Mouse (Mus musculus) monocyte, adult 5-6 weeks (primary cell): ENCODE measurements around the gene Eif4a2. TPM values are rescaled to one million over a fixed set of nuclear protein-coding genes. Genes with fewer than 3 reads are reported as not detected.

Experiments used
- ATAC-seq: fragments of 153-309, 156-312 bp; replicated peaks from 2 replicates; pipeline ENCODE4 v1.8.0; 2017; ENCODE audit warnings: mild to moderate bottlenecking; ENCODE audit not compliant: low TSS enrichment, insufficient number of reproducible peaks, severe bottlenecking, poor library complexity, low FRiP score
- total RNA-seq: library from RNA; stranded (forward); fragments of 200-1000, 200-491, 200-594 nt; gene quantifications from 3 replicates; pipeline ENCODE4 v1.2.3, GENCODE M21; 2017

Gene Eif4a2
- total RNA-seq, 1 experiment from 2014 or later = 1,817 TPM

- ATAC-seq = no peak
Observed at GRCm38 (mm10) chr16:23102340-23103037, 4.8 kb upstream of the Eif4a2 start.

GRCm38 (mm10) chr16:23103038-23103745 lies 4.1 kb upstream of the Eif4a2 start:
- ATAC-seq = no peak

GRCm38 (mm10) chr16:23103841-23104240 lies 3.4 kb upstream of the Eif4a2 start:
- peak; percentile 25; the same call in 1 of the 2 replicates for ATAC-seq

- peak; percentile 41; the same call in 1 of the 2 replicates for ATAC-seq
Observed at GRCm38 (mm10) chr16:23106121-23106520, 1.1 kb upstream of the Eif4a2 start.

- peak; percentile 40 for ATAC-seq
Observed at GRCm38 (mm10) chr16:23107946-23108759, 909 bp downstream of the Eif4a2 start.

- ATAC-seq = no peak
Observed at GRCm38 (mm10) chr16:23108943-23109342, 1.7 kb downstream of the Eif4a2 start.

GRCm38 (mm10) chr16:23109350-23110280 lies 2.4 kb downstream of the Eif4a2 start:
- ATAC-seq = no peak

GRCm38 (mm10) chr16:23112348-23112747 lies 5.1 kb downstream of the Eif4a2 start:
- ATAC-seq = no peak

GRCm38 (mm10) chr16:23112861-23113435 lies 5.7 kb downstream of the Eif4a2 start:
- no peak for ATAC-seq

GRCm38 (mm10) chr16:23113903-23114302 lies 6.7 kb downstream of the Eif4a2 start:
- ATAC-seq = no peak

- ATAC-seq = no peak
Observed at GRCm38 (mm10) chr16:23114339-23115171, 7.3 kb downstream of the Eif4a2 start.

GRCm38 (mm10) chr16:23115486-23115885 lies 8.2 kb downstream of the Eif4a2 start:
- ATAC-seq = no peak

GRCm38 (mm10) chr16:23117173-23117572 lies 9.9 kb downstream of the Eif4a2 start:
- no peak for ATAC-seq

- no peak for ATAC-seq
Observed at GRCm38 (mm10) chr16:23122446-23122845, 15.2 kb downstream of the Eif4a2 start.

- no peak for ATAC-seq
Observed at GRCm38 (mm10) chr16:23123104-23123503, 15.9 kb downstream of the Eif4a2 start.

GRCm38 (mm10) chr16:23124398-23124797 lies 17.2 kb downstream of the Eif4a2 start:
- no peak for ATAC-seq

GRCm38 (mm10) chr16:23127311-23127672 lies 20.0 kb downstream of the Eif4a2 start:
- no peak for ATAC-seq
